Mouse (Mus musculus) CD4-positive, CD25-positive, alpha-beta regulatory T cell, adult 4 months (primary cell): Measurements from ENCODE around the gene Ccdc146. TPM values are rescaled to one million over a fixed set of nuclear protein-coding genes. Genes with fewer than 3 reads are reported as not detected.
"Not testable (repeated sequence)": the region's sequence is repeated elsewhere in the genome, so short reads cannot be mapped to it uniquely, and the experiment has no call there.

Experiments
- ATAC-seq: one replicate; pipeline ENCODE4 v1.8.0; 2017
- polyA plus RNA-seq, 2 experiments: library from polyadenylated mRNA; unstranded; fragments of 100-300 nt; shearing (Covaris generic); gene quantifications; one replicate each; pipeline ENCODE4 v1.2.1; 2017

Ccdc146 gene
- polyA plus RNA-seq, 2 experiments from 2014 or later, result 0.29 to 0.74 TPM

DNA sequence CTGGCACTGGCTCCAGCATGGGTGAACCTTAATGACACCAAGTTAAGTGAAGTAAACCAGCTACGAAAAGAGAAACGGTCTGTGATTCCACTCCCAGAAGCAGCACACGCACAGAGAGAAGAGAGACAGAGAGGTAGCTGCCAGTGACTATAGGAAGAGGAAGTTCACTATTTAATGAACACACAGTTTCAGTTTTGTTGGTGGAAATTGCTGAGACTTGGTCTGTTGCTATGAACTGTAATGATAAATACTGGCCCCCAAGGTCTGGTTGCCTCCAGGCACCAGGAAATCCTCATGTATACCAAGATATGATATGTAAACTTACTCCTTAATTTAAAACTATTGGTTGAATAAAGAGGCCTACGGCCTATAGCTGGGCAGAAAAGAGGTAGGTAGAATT is 38.0 kb downstream of the Ccdc146 start:
- peak; percentile 22 for ATAC-seq

DNA sequence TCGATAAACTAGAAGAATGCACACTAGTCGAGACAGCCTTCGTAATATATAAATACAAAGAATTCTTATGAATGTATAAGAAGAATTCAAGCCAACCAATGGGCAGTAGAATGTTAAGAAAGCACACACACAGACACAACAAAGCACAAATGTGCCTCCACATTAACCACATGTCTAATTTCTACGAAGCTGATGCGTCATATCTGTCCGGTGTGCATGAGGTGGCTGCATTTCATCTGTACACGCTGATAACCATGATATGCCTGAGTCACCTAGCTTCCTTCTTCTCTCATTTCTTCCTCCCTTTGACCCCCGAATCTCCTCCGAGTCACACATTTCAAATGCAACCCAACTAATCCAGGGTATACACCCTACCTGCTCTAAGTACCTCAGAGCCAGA is 39.5 kb downstream of the Ccdc146 start:
- peak; percentile 74 for ATAC-seq

DNA sequence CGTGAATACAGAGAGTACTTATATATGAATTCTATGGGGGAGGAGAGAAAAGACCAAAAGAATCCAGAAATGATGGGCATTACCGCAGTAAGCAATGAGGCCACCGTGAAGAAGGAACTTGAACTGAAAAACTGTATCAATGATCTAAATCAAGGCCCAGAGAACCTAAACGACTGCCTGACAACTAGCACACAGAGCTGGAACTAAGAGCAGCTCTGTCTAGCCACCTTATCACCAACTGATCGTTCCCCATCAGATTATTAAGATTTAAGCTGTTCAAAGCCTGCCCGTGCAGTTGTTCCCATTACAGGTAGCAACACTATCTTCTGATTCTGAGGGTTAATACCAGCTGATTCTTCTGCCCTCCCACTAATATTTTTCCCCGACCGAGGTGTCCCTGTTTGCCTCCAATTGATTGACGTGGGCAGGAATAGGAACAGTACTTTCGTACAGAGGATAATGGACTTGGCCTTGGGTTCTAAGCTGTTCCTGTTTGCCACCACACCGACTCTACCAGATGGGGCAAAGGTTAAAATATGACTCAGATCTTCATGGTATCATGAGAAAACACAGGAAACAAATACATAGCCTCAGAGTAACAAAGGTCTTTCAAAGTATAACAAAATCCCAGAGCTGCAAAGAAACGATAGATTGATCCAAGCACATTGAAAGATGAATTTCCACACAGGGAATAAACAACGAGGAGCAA is 40.1 kb downstream of the Ccdc146 start:
- peak; percentile 59 for ATAC-seq

DNA sequence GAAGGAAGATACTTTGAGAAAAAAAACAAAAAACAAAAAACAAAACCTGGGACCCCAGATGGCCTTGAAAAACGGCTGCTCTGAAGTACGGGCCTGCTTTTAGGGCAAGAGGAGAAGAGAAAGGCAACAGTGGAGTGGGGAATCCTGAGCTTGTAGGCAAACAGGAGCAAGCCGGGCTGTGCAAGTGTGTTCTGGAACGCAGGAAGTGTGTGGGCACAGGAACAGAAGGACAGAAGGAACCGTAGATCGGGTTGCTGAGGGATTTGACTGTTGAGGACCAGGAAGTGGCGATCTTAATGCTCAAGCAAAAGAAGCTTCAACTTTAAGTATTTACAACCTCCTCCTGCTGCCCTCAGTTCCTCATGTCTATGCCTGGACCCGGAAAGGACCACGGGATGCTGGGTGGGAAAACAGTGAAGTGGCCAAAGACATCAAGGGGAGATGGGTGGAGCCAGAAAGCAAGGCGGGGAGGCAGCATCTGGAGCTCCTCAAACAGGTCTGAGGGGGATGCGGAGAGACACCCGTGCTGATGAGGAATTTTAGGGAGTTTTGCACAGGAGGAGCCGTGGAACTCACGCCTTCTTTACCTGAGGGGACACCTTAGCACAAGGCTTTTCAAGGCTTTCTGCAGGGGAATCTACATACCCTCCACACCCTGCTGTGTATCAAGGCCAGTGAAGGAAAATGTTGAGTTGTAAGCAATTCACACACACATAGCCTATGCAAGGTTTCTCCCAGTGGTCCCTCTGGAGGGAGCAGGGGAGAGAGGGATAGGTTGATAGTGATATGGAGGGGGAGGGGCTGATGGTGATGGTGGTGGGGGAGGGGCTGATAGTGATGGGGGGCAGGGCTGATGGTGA is 40.9 kb downstream of the Ccdc146 start:
- no peak for ATAC-seq

- ATAC-seq, result no peak
These were observed 41.8 kb downstream of the Ccdc146 start for GRCm38 (mm10) chr5:21382678-21383077.

DNA sequence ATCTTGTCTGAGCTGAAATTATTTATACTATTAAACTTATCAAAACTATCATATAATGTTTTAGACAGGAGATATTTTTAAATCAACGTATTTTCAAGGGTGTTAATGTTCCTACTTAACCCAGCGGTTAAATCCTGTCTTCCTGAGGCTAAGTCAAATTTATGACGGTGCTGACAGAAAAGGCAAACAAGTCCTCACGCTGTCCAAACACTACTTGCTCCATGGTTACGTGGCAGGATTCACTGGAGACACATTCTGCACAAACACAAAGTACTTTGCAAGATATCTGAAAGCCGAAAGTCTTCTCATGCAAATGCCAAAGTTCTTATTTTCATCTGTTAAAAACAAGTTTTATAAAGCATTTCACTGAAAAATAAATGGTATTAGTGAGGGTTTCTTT is 42.5 kb downstream of the Ccdc146 start:
- ATAC-seq, result no peak

DNA sequence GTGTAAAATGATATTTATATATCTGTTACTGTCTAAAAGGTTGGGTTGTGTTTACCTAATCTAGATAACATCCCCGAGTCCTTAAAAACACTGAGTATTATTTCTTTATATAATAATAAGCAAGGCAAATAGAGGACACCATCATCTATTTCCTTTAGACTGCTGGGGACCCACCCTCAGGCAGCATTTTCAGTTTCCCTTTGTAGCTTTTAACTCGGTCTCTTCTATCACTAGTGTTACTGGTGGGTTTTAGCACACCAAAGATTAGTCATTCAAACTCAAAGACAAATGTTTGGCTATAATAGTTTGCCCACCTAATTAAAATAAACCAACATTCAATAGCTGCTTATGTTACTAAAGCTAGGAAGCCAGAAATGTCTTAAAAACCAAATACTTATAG is 46.1 kb downstream of the Ccdc146 start:
- ATAC-seq, result peak; percentile 80

GRCm38 (mm10) chr5:21376935-21377334 is 47.5 kb downstream of the Ccdc146 start:
- no peak for ATAC-seq

- no peak for ATAC-seq
These were observed 51.3 kb downstream of the Ccdc146 start for GRCm38 (mm10) chr5:21373180-21373518.

DNA sequence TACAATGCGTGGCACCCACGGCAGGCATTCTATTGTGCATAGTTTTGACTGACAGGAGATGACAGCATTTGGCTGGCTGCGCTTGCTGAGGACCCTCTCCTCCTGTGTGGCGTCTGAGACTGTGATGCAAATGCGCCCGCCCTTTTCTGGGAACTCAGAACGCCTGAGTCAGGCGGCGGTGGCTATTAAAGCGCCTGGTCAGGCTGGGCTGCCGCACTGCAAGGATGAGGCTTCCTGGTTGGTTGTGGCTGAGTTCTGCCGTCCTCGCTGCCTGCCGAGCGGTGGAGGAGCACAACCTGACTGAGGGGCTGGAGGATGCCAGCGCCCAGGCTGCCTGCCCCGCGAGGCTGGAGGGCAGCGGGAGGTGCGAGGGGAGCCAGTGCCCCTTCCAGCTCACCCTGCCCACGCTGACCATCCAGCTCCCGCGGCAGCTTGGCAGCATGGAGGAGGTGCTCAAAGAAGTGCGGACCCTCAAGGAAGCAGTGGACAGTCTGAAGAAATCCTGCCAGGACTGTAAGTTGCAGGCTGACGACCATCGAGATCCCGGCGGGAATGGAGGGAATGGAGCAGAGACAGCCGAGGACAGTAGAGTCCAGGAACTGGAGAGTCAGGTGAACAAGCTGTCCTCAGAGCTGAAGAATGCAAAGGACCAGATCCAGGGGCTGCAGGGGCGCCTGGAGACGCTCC is 51.8 kb downstream of the Ccdc146 start, which contains the start of gene Fgl2:
TSS of gene Fgl2 (plus strand) at position 150 of the 687 bp plus-strand sequence.
- peak; percentile 54 for ATAC-seq

GRCm38 (mm10) chr5:21371920-21372319 is 52.6 kb downstream of the Ccdc146 start:
- ATAC-seq, result no peak

- peak; percentile 71 for ATAC-seq
These were observed 54.1 kb downstream of the Ccdc146 start for GRCm38 (mm10) chr5:21370218-21370947.

DNA sequence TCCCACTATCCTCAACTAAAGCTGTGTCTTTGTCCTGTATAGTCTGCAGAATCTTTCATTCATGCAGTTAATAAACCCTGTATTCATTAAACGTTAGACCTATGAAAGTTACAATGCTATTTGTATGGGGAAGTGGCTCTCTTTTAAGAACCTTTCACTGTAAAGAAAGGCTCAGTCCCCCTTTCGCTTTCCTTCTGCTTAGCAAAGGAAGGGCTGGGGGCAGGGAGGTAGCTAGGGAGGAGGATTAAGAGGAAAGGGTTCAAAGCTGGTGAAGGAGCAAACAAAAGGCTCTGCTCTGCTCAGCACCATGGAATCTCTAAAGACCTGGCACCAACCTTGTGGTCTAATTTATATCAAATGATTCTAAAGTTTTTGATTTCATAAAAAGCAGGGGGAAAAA is 57.0 kb downstream of the Ccdc146 start:
- ATAC-seq, result no peak

DNA sequence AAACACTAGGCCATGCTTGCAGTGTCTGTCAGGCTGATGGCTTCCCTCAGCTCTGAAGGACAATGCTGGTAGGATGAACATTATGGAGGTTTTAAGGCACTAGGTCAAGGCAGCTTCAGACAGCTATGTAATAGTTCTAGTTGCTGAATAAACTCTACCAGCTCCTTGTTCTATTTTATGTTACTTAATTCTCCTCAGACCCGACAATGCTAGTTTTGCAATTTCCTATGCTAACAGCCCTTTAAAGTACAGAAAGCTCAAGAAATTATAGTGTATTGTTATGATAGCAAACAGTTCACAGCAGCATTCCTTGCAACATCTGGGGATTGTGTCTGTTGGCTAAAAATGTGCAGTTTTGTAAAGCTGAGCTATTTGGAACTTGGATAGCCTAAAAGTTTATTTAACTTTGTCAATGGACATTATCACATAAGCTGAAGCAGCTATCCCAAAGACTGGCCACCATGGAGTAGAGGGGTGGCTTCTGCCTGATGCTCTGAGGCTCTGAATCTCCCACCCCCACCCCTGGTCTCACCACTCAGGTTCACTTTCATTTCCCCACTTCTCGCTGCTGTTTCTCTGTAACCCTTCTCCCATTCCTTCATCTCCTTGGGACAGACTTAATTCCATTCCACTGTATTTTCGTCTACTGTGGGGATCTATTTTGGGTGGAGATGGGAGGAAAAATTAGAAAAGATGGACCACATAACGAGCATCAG is 58.0 kb downstream of the Ccdc146 start:
- no peak for ATAC-seq

GRCm38 (mm10) chr5:21363343-21363742 is 61.1 kb downstream of the Ccdc146 start:
- ATAC-seq, result no peak

- no peak for ATAC-seq
These were observed 65.8 kb downstream of the Ccdc146 start for GRCm38 (mm10) chr5:21358648-21359047.

DNA sequence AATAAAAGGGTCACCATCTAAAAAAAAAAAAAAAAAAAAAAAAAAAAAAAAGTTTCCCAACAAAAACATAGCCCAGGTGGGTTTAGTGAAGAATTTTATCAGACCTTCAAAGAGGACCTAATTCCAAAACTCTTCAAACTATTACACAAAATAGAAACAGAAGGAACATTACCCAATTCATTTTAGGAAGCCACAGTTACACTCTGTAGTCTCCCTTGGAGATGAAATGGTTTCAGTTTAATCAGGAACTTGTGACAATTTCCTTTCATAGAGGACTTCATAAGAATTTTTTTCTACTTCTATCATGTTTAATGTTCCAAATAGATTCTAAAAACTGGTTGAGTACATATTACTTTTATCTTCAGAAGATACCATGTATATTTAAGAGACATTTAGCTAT is 72.8 kb downstream of the Ccdc146 start:
- no peak for ATAC-seq

- no peak for ATAC-seq
These were observed 76.1 kb downstream of the Ccdc146 start for GRCm38 (mm10) chr5:21348366-21348765.

DNA sequence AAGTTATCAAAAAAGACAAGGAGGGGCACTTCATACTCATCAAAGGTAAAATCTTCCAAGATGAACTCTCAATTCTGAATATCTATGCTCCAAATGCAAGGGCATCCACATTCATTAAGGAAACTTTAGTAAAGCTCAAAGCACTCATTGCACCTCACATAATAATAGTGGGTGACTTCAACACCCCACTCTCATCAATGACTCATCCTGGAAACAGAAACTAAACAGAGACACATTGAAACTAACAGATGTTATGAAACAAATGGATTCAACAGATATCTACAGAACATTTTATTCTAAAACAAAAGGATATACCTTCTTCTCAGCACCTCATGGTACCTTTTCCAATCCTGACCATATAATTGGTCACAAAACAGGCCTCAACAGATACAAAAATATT is 82.2 kb downstream of the Ccdc146 start:
- not testable (repeated sequence) for ATAC-seq

DNA sequence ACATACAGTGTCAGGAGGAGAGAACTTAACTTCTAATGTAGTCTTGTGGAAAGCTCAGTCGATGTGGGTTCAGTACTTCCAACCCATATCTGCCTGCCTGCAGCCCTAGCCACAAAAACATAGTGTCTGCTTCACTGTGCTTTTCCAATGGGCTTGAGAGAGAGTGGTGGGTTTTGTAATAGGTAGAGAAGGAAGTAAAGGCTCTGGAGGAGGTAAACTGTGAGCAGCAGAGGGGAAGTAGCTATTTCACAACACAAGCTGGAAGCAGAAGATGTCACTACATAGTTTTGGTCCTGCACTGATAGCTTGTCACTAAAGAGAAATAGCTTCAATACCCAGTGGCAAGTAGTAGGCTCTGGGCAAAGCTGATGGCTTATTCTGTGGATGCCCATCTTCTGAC is 92.4 kb downstream of the Ccdc146 start:
- peak; percentile 11 for ATAC-seq

DNA sequence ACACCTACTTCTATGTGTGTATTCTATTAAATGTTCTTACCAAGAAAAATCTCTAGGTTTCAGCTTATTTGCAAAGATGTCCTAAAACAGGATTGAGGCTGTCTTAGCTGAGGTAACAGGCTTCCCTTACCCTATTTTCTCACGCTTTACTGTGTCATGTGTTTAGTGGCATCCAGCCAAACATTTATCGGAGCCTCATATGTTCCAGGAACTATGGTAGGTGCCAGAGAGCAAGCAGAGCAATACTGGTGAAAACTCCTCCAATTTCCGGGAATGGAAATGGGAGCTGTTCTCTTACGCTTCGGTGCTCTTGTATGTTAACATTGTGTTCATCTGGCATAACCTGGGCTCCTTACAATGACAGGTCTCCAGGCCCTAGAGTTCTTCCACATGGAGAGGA is 92.8 kb downstream of the Ccdc146 start:
- ATAC-seq, result peak; percentile 23
